Mouse (Mus musculus): ENCODE measurements at regions not wholly inside any gene's neighbourhood (a gene's known extent, or its start where the extent isn't known, plus 50 kb on each side); places are given as distances from the start of the nearest gene placed in this dataset.

GRCm38 (mm10) chr3:62159031-62159430 lies 179.1 kb upstream of the Arhgef26 start:
- Histone ChIP-seq H3K27me3 (no peaks in the 10 kb centered on the region), H3K9me3 (replicated peaks) (peaks cover 11% of the 10 kb centered on the region), H3K36me3 (no peaks in the 10 kb centered on the region), H3K9ac (no peak overlapping the region), H3K4me2 (no peak overlapping the region), H3K4me3 (replicated peaks) (no peak overlapping the region), H3K4me1 (replicated peaks) (no peaks in the 10 kb centered on the region), H3K27ac (no peak overlapping the region)
- DNase-seq (peak; percentile 7), ATAC-seq (ENCODE audit: low read depth) (peak; percentile 100)
- WGBS (ENCODE audit: insufficient replicate concordance): 56% methylated on average over 22 of the region's 22 CpGs

GRCm38 (mm10) chr3:62170647-62171046 lies 167.5 kb upstream of the Arhgef26 start:
- no peaks in the 10 kb centered on the region for H3K9me3 ChIP-seq (replicated peaks)
- H3K36me3 ChIP-seq: no peaks in the 10 kb centered on the region
- H3K27me3 ChIP-seq: no peaks in the 10 kb centered on the region
- no peak overlapping the region for H3K4me3 ChIP-seq (replicated peaks)
- no peak overlapping the region for H3K9ac ChIP-seq
- DNase-seq (no peak), ATAC-seq (ENCODE audit: low read depth) (no peak)
- 66% methylated on average over 4 of the region's 4 CpGs for WGBS (ENCODE audit: insufficient replicate concordance)
- no peak overlapping the region for H3K27ac ChIP-seq
- H3K4me1 ChIP-seq (replicated peaks): no peaks in the 10 kb centered on the region
- H3K4me2 ChIP-seq: no peak overlapping the region

GRCm38 (mm10) chr3:62187807-62188509 lies 150.2 kb upstream of the Arhgef26 start:
- no peak overlapping the region for H3K9ac ChIP-seq
- no peaks in the 10 kb centered on the region for H3K9me3 ChIP-seq (replicated peaks)
- H3K4me2 ChIP-seq: no peak overlapping the region
- 63% methylated on average over 3 of the region's 3 CpGs for WGBS (ENCODE audit: insufficient replicate concordance)
- H3K36me3 ChIP-seq: no peaks in the 10 kb centered on the region
- ATAC-seq (ENCODE audit: low read depth): no peak
- H3K4me3 ChIP-seq (replicated peaks): no peak overlapping the region
- H3K27me3 ChIP-seq: no peaks in the 10 kb centered on the region
- no peak overlapping the region for H3K27ac ChIP-seq
- no peak for DNase-seq
- H3K4me1 ChIP-seq (replicated peaks): no peaks in the 10 kb centered on the region

GRCm38 (mm10) chr3:62192466-62192865 lies 145.7 kb upstream of the Arhgef26 start:
- Histone ChIP-seq H3K4me2 (no peak overlapping the region), H3K9ac (no peak overlapping the region), H3K4me3 (replicated peaks) (no peak overlapping the region), H3K36me3 (no peaks in the 10 kb centered on the region), H3K27ac (no peak overlapping the region), H3K4me1 (replicated peaks) (no peaks in the 10 kb centered on the region), H3K27me3 (no peaks in the 10 kb centered on the region), H3K9me3 (replicated peaks) (no peaks in the 10 kb centered on the region)
- DNase-seq: no peak
- ATAC-seq (ENCODE audit: low read depth): no peak
- WGBS (ENCODE audit: insufficient replicate concordance): 44% methylated on average over 1 of the region's 1 CpGs

- Histone ChIP-seq H3K27ac (no peak overlapping the region), H3K9ac (no peak overlapping the region), H3K4me3 (replicated peaks) (no peak overlapping the region), H3K9me3 (replicated peaks) (no peaks in the 10 kb centered on the region), H3K36me3 (no peaks in the 10 kb centered on the region), H3K4me2 (no peak overlapping the region), H3K4me1 (replicated peaks) (no peaks in the 10 kb centered on the region), H3K27me3 (no peaks in the 10 kb centered on the region)
- WGBS (ENCODE audit: insufficient replicate concordance): 71% methylated on average over 4 of the region's 4 CpGs
- no peak for DNase-seq
- no peak for ATAC-seq (ENCODE audit: low read depth)
These were observed 143.7 kb upstream of the Arhgef26 start for GRCm38 (mm10) chr3:62194421-62194820.

GRCm38 (mm10) chr3:62196679-62197078 lies 141.5 kb upstream of the Arhgef26 start:
- H3K4me1 ChIP-seq (replicated peaks): no peaks in the 10 kb centered on the region
- ATAC-seq (ENCODE audit: low read depth) (no peak), DNase-seq (no peak)
- no peak overlapping the region for H3K4me2 ChIP-seq
- H3K27me3 ChIP-seq: no peaks in the 10 kb centered on the region
- H3K9ac ChIP-seq: no peak overlapping the region
- no peak overlapping the region for H3K4me3 ChIP-seq (replicated peaks)
- H3K36me3 ChIP-seq: no peaks in the 10 kb centered on the region
- H3K9me3 ChIP-seq (replicated peaks): no peaks in the 10 kb centered on the region
- H3K27ac ChIP-seq: no peak overlapping the region
- 37% methylated on average over 1 of the region's 1 CpGs for WGBS (ENCODE audit: insufficient replicate concordance)

GRCm38 (mm10) chr3:62215806-62216205 lies 122.3 kb upstream of the Arhgef26 start:
- no peaks in the 10 kb centered on the region for H3K9me3 ChIP-seq (replicated peaks)
- H3K27me3 ChIP-seq: no peaks in the 10 kb centered on the region
- ATAC-seq (ENCODE audit: low read depth): no peak
- H3K4me2 ChIP-seq: no peak overlapping the region
- no peaks in the 10 kb centered on the region for H3K4me1 ChIP-seq (replicated peaks)
- H3K9ac ChIP-seq: no peak overlapping the region
- DNase-seq: no peak
- no peak overlapping the region for H3K4me3 ChIP-seq (replicated peaks)
- no peaks in the 10 kb centered on the region for H3K36me3 ChIP-seq
- H3K27ac ChIP-seq: no peak overlapping the region

GRCm38 (mm10) chr3:62217335-62217734 lies 120.8 kb upstream of the Arhgef26 start:
- Histone ChIP-seq H3K4me2 (no peak overlapping the region), H3K9me3 (replicated peaks) (no peaks in the 10 kb centered on the region), H3K27me3 (no peaks in the 10 kb centered on the region), H3K27ac (no peak overlapping the region), H3K9ac (no peak overlapping the region), H3K4me3 (replicated peaks) (no peak overlapping the region), H3K4me1 (replicated peaks) (no peaks in the 10 kb centered on the region), H3K36me3 (no peaks in the 10 kb centered on the region)
- no peak for DNase-seq
- ATAC-seq (ENCODE audit: low read depth): no peak
- 62% methylated on average over 1 of the region's 1 CpGs for WGBS (ENCODE audit: insufficient replicate concordance)

- ATAC-seq (ENCODE audit: low read depth) (no peak), DNase-seq (no peak)
- Histone ChIP-seq H3K9ac (no peak overlapping the region), H3K9me3 (replicated peaks) (no peaks in the 10 kb centered on the region), H3K4me2 (no peak overlapping the region), H3K27me3 (no peaks in the 10 kb centered on the region), H3K36me3 (no peaks in the 10 kb centered on the region), H3K4me1 (replicated peaks) (no peaks in the 10 kb centered on the region), H3K27ac (no peak overlapping the region), H3K4me3 (replicated peaks) (no peak overlapping the region)
- WGBS (ENCODE audit: insufficient replicate concordance): 54% methylated on average over 2 of the region's 2 CpGs
These were observed 110.4 kb upstream of the Arhgef26 start for GRCm38 (mm10) chr3:62227697-62228096.

- no peak overlapping the region for H3K4me2 ChIP-seq
- no peaks in the 10 kb centered on the region for H3K4me1 ChIP-seq (replicated peaks)
- H3K9ac ChIP-seq: no peak overlapping the region
- ATAC-seq (ENCODE audit: low read depth) (no peak), DNase-seq (no peak)
- H3K27me3 ChIP-seq: no peaks in the 10 kb centered on the region
- no peaks in the 10 kb centered on the region for H3K9me3 ChIP-seq (replicated peaks)
- no peak overlapping the region for H3K27ac ChIP-seq
- H3K36me3 ChIP-seq: no peaks in the 10 kb centered on the region
- WGBS (ENCODE audit: insufficient replicate concordance): 54% methylated on average over 3 of the region's 3 CpGs
- no peak overlapping the region for H3K4me3 ChIP-seq (replicated peaks)
These were observed 110.0 kb upstream of the Arhgef26 start for GRCm38 (mm10) chr3:62228156-62228555.

GRCm38 (mm10) chr3:62241031-62241430 lies 97.1 kb upstream of the Arhgef26 start:
- 61% methylated on average over 3 of the region's 3 CpGs for WGBS (ENCODE audit: insufficient replicate concordance)
- H3K36me3 ChIP-seq: no peaks in the 10 kb centered on the region
- H3K27ac ChIP-seq: no peak overlapping the region
- H3K4me2 ChIP-seq: no peak overlapping the region
- no peaks in the 10 kb centered on the region for H3K9me3 ChIP-seq (replicated peaks)
- H3K4me3 ChIP-seq (replicated peaks): no peak overlapping the region
- no peaks in the 10 kb centered on the region for H3K4me1 ChIP-seq (replicated peaks)
- H3K27me3 ChIP-seq: no peaks in the 10 kb centered on the region
- ATAC-seq (ENCODE audit: low read depth) (no peak), DNase-seq (no peak)
- H3K9ac ChIP-seq: no peak overlapping the region

- Histone ChIP-seq H3K27me3 (no peaks in the 10 kb centered on the region), H3K4me1 (replicated peaks) (no peaks in the 10 kb centered on the region), H3K27ac (no peak overlapping the region), H3K4me2 (no peak overlapping the region), H3K4me3 (replicated peaks) (no peak overlapping the region), H3K36me3 (no peaks in the 10 kb centered on the region), H3K9me3 (replicated peaks) (no peaks in the 10 kb centered on the region), H3K9ac (no peak overlapping the region)
- DNase-seq (no peak), ATAC-seq (ENCODE audit: low read depth) (no peak)
- 53% methylated on average over 4 of the region's 4 CpGs for WGBS (ENCODE audit: insufficient replicate concordance)
These were observed 66.4 kb upstream of the Arhgef26 start for GRCm38 (mm10) chr3:62271703-62272102.
